Mouse (Mus musculus): Measurements from ENCODE around the gene Nell2. TPM values are rescaled to one million over a fixed set of nuclear protein-coding genes. Genes with fewer than 3 reads are reported as not detected.

Nell2 gene
- polyA plus RNA-seq, 1 experiment, result 0.04 TPM

DNA sequence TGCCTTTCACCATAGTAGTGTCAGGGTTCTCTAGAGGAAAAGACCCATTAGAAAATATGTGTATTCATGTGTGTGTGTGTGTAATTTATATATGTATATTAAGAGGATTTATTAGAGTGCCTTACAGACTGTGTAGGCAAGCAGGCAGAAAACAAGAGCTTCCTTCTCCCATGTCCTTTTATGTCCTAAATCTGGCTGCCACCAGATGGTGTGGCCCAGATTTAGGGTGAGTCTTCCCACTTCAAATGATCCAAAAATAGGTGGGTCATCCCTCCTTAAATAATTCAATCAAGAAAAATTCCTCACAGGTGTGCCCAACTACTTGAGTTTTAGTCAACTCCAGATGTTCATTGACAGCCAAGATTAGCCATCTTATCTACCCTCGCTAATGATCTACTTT lies 460.3 kb downstream of the Nell2 start:
- Histone ChIP-seq H3ac (ENCODE audit: control insufficient read depth, insufficient read length) (no peak overlapping the region), H3K4me3 (no peak overlapping the region), H3K4me2 (ENCODE audit: low read depth) (no peak overlapping the region), H3K36me3 (ENCODE audit: control insufficient read depth, insufficient read depth) (no peaks in the 10 kb centered on the region), H3K27me3 (ENCODE audit: control insufficient read depth, insufficient read depth, insufficient read length) (no peaks in the 10 kb centered on the region), H3K79me2 (ENCODE audit: control insufficient read depth, insufficient read depth) (no peaks in the 10 kb centered on the region)
- TF ChIP-seq REST (IDR thresholded peaks at IDR 0.05; ENCODE audit: insufficient read depth, insufficient read length), result no peak
- TF ChIP-seq MYOD1 (IDR thresholded peaks at IDR 0.05; ENCODE audit: control insufficient read depth in 1 of 3, insufficient read length in 2 of 3, low read depth in 2 of 3), result no peak
- TF ChIP-seq MYOG (IDR thresholded peaks at IDR 0.05; ENCODE audit: control insufficient read depth in 1 of 3, insufficient read depth in 1 of 3, insufficient read length in 2 of 3, low read depth in 2 of 3), result no peak
- TF ChIP-seq CEBPB (IDR thresholded peaks at IDR 0.05; ENCODE audit: insufficient read depth, poor library complexity, severe bottlenecking), result no peak
- no peak for TF ChIP-seq SRF (IDR thresholded peaks at IDR 0.05; ENCODE audit: control insufficient read depth, insufficient read length, low read depth)
- TF ChIP-seq TCF3 (IDR thresholded peaks at IDR 0.05; ENCODE audit: insufficient read length, low read depth), result no peak
- TF ChIP-seq TCF12 (IDR thresholded peaks at IDR 0.05; ENCODE audit: insufficient read depth, poor library complexity, severe bottlenecking), result no peak
- no peak for TF ChIP-seq MAX (IDR thresholded peaks at IDR 0.05; ENCODE audit: low read depth)
- no peak for TF ChIP-seq POLR2A (IDR thresholded peaks at IDR 0.05; ENCODE audit: insufficient read length, low read depth)
- TF ChIP-seq POLR2AphosphoS2 (IDR thresholded peaks at IDR 0.05; ENCODE audit: insufficient read length, low read depth), result no peak
- TF ChIP-seq USF1 (IDR thresholded peaks at IDR 0.05; ENCODE audit: low read depth), result no peak
- TF ChIP-seq E2F4 (IDR thresholded peaks at IDR 0.05; ENCODE audit: insufficient read depth), result no peak

DNA sequence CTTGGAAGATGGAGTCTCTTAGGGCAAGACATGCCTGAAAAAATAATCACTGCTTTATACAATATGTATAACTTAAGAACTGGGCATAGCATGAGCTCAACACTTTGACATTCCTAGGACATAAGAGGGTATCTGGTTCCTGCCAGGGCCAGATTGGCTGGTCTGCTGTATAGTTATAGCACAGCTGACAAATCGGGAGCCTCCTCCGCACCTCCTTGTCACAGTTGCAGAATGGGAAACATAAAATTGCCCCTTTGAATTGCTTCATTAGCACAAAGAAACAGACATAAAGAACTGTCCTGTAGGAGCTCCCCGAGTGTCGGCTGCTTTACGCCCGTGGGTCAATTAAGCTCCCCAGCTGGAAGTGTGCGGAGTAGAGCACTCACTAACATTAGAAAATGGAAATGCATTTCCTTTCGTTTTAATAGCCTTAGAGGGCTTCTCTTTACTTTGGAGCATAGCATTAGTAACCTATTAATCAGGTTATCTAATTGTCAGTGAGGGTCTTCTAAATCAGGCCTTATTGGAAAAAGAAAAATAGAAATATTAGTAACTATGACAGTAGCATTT lies 473.2 kb downstream of the Nell2 start:
- Histone ChIP-seq H3K36me3 (ENCODE audit: control insufficient read depth, insufficient read depth) (no peaks in the 10 kb centered on the region), H3K4me3 (no peak overlapping the region), H3K79me2 (ENCODE audit: control insufficient read depth, insufficient read depth) (no peaks in the 10 kb centered on the region), H3K4me2 (ENCODE audit: low read depth) (no peak overlapping the region), H3ac (ENCODE audit: control insufficient read depth, insufficient read length) (no peak overlapping the region), H3K27me3 (ENCODE audit: control insufficient read depth, insufficient read depth, insufficient read length) (no peaks in the 10 kb centered on the region)
- TF ChIP-seq POLR2A (IDR thresholded peaks at IDR 0.05; ENCODE audit: insufficient read length, low read depth) (no peak), CEBPB (IDR thresholded peaks at IDR 0.05; ENCODE audit: insufficient read depth, poor library complexity, severe bottlenecking) (no peak), MYOG (IDR thresholded peaks at IDR 0.05; ENCODE audit: control insufficient read depth in 1 of 3, insufficient read depth in 1 of 3, insufficient read length in 2 of 3, low read depth in 2 of 3) (no peak), MAX (IDR thresholded peaks at IDR 0.05; ENCODE audit: low read depth) (no peak), USF1 (IDR thresholded peaks at IDR 0.05; ENCODE audit: low read depth) (no peak)

DNA sequence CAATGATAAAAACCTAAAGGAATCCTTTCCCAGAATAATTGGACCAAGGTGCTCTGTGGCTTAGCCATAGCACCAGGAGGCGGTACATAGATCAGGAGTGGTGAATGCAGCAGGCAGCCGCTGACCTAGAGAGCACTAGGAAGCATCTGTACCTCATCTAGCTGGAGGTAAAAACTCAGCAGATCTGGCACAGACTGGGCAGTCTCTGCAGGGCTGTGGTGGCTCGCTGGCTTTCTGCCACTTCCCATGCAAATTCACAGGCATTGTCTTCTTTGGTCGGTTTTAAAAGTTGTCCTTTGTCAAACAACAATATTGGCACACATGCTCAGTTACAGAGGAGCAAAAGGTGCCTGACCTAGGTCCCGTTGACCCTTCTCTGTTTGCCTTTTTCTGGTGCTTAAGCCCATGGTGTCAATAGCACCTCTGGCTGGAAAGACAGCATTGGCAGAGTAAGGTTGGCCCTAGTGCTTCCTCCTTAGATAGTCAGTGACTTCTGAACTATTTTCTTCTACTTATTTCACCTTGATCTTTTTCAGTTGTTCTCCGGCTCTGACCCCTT lies 479.1 kb downstream of the Nell2 start:
- TF ChIP-seq USF1 (IDR thresholded peaks at IDR 0.05; ENCODE audit: low read depth) (no peak), REST (IDR thresholded peaks at IDR 0.05; ENCODE audit: insufficient read depth, insufficient read length) (no peak), E2F4 (IDR thresholded peaks at IDR 0.05; ENCODE audit: insufficient read depth) (no peak), TCF3 (IDR thresholded peaks at IDR 0.05; ENCODE audit: insufficient read length, low read depth) (no peak), CEBPB (IDR thresholded peaks at IDR 0.05; ENCODE audit: insufficient read depth, poor library complexity, severe bottlenecking) (no peak), POLR2AphosphoS2 (IDR thresholded peaks at IDR 0.05; ENCODE audit: insufficient read length, low read depth) (no peak), MAX (IDR thresholded peaks at IDR 0.05; ENCODE audit: low read depth) (no peak), MYOG (IDR thresholded peaks at IDR 0.05; ENCODE audit: control insufficient read depth in 1 of 3, insufficient read depth in 1 of 3, insufficient read length in 2 of 3, low read depth in 2 of 3) (no peak), SRF (IDR thresholded peaks at IDR 0.05; ENCODE audit: control insufficient read depth, insufficient read length, low read depth) (no peak), MYOD1 (IDR thresholded peaks at IDR 0.05; ENCODE audit: control insufficient read depth in 1 of 3, insufficient read length in 2 of 3, low read depth in 2 of 3) (no peak), TCF12 (IDR thresholded peaks at IDR 0.05; ENCODE audit: insufficient read depth, poor library complexity, severe bottlenecking) (no peak), POLR2A (IDR thresholded peaks at IDR 0.05; ENCODE audit: insufficient read length, low read depth) (no peak)
- H3K27me3 ChIP-seq (ENCODE audit: control insufficient read depth, insufficient read depth, insufficient read length), result no peaks in the 10 kb centered on the region
- no peaks in the 10 kb centered on the region for H3K79me2 ChIP-seq (ENCODE audit: control insufficient read depth, insufficient read depth)

DNA sequence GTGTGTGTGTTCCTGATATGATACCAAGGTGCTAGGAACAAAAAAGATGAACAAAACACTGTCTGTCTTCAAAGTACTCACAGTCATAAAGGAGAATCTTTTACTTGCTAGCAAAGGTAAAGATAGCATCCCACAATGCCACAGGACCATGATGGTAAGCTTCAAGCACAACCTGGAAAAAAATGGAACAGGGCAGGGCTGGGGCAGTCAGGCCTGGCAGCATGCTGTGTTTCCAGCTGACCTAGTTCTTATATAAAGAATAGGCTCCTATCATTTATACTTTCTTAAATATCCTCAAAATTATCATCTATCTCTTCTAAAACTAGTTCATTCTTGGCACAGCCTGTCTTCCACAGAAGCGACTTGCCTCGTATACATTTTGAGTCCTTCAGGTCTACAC lies 480.9 kb downstream of the Nell2 start:
- Histone ChIP-seq H3ac (ENCODE audit: control insufficient read depth, insufficient read length) (no peak overlapping the region), H3K36me3 (ENCODE audit: control insufficient read depth, insufficient read depth) (no peaks in the 10 kb centered on the region), H3K4me3 (no peak overlapping the region), H3K27me3 (ENCODE audit: control insufficient read depth, insufficient read depth, insufficient read length) (no peaks in the 10 kb centered on the region), H3K79me2 (ENCODE audit: control insufficient read depth, insufficient read depth) (no peaks in the 10 kb centered on the region), H3K4me2 (ENCODE audit: low read depth) (no peak overlapping the region)
- TF ChIP-seq REST (IDR thresholded peaks at IDR 0.05; ENCODE audit: insufficient read depth, insufficient read length) (no peak), SRF (IDR thresholded peaks at IDR 0.05; ENCODE audit: control insufficient read depth, insufficient read length, low read depth) (no peak), POLR2AphosphoS2 (IDR thresholded peaks at IDR 0.05; ENCODE audit: insufficient read length, low read depth) (no peak), E2F4 (IDR thresholded peaks at IDR 0.05; ENCODE audit: insufficient read depth) (no peak), MYOD1 (IDR thresholded peaks at IDR 0.05; ENCODE audit: control insufficient read depth in 1 of 3, insufficient read length in 2 of 3, low read depth in 2 of 3) (no peak), TCF3 (IDR thresholded peaks at IDR 0.05; ENCODE audit: insufficient read length, low read depth) (no peak), MAX (IDR thresholded peaks at IDR 0.05; ENCODE audit: low read depth) (no peak), MYOG (IDR thresholded peaks at IDR 0.05; ENCODE audit: control insufficient read depth in 1 of 3, insufficient read depth in 1 of 3, insufficient read length in 2 of 3, low read depth in 2 of 3) (no peak), POLR2A (IDR thresholded peaks at IDR 0.05; ENCODE audit: insufficient read length, low read depth) (no peak), TCF12 (IDR thresholded peaks at IDR 0.05; ENCODE audit: insufficient read depth, poor library complexity, severe bottlenecking) (no peak), USF1 (IDR thresholded peaks at IDR 0.05; ENCODE audit: low read depth) (no peak), CEBPB (IDR thresholded peaks at IDR 0.05; ENCODE audit: insufficient read depth, poor library complexity, severe bottlenecking) (no peak)

More for the DNA sequence above, 479.1 kb downstream of the Nell2 start:
- H3ac ChIP-seq (ENCODE audit: control insufficient read depth, insufficient read length), result no peak overlapping the region
- no peaks in the 10 kb centered on the region for H3K36me3 ChIP-seq (ENCODE audit: control insufficient read depth, insufficient read depth)
- no peak overlapping the region for H3K4me2 ChIP-seq (ENCODE audit: low read depth)
- H3K4me3 ChIP-seq, result no peak overlapping the region
